Mouse (Mus musculus) midbrain, postnatal 0 days (tissue): ENCODE measurements around the gene Gm10273. TPM values are rescaled to one million over a fixed set of nuclear protein-coding genes. Genes with fewer than 3 reads are reported as not detected.

Experiments used
- ATAC-seq: fragments of 200-750 bp; cut with Nextera tagmentation; 2 replicates; pipeline ENCODE4 v1.8.0; 2017; ENCODE audit warnings: moderate number of reproducible peaks, mild to moderate bottlenecking, moderate TSS enrichment, moderate library complexity; ENCODE audit not compliant: low FRiP score
- DNase-seq: peaks from one replicate; pipeline ENCODE4 v3.0.0-alpha.2; 2015; ENCODE audit warnings: low spot score
- H3K27ac ChIP-seq: fragments of 300-500 bp; sonication (generic); 2 replicates; pipeline ENCODE4 v1.5.1; 2014; ENCODE audit warnings: low read depth, mild to moderate bottlenecking, low read length, mixed read lengths
- H3K27me3 ChIP-seq: fragments of 300-500 bp; sonication (generic); 2 replicates; pipeline ENCODE4 v1.6.1; 2014; ENCODE audit warnings: low read length, control low read depth, mixed read lengths; ENCODE audit not compliant: insufficient read depth
- H3K36me3 ChIP-seq: fragments of 300-500 bp; sonication (generic); 2 replicates; pipeline ENCODE4 v1.6.1; 2014; ENCODE audit warnings: low read length, control low read depth, mixed read lengths; ENCODE audit not compliant: insufficient read depth
- H3K4me1 ChIP-seq: fragments of 300-500 bp; sonication (generic); 2 replicates; pipeline ENCODE4 v1.6.1; 2014; ENCODE audit warnings: mild to moderate bottlenecking, control low read depth, antibody characterized with exemption, low read length, mixed read lengths; ENCODE audit not compliant: insufficient read depth
- H3K4me2 ChIP-seq: fragments of 300-500 bp; sonication (generic); 2 replicates; pipeline ENCODE4 v1.6.1; 2014; ENCODE audit warnings: low read depth, mild to moderate bottlenecking, low read length, mixed read lengths; ENCODE audit not compliant: poor library complexity, severe bottlenecking
- H3K4me3 ChIP-seq: fragments of 300-500 bp; sonication (generic); 2 replicates; pipeline ENCODE4 v1.5.1; 2014; ENCODE audit warnings: low read depth, mild to moderate bottlenecking, low read length, moderate library complexity
- H3K9ac ChIP-seq: fragments of 300-500 bp; sonication (generic); replicated peaks from 2 replicates; pipeline ENCODE4 v1.6.1; 2014; ENCODE audit warnings: mild to moderate bottlenecking, low read length, moderate library complexity, mixed read lengths; ENCODE audit not compliant: poor library complexity, severe bottlenecking
- H3K9me3 ChIP-seq: fragments of 300-500 bp; sonication (generic); 2 replicates; pipeline ENCODE4 v1.6.1; 2016; ENCODE audit warnings: low read length, control low read depth
- CTCF ChIP-seq: IDR thresholded peaks from 2 replicates; pipeline ENCODE4 v1.5.1; 2016; ENCODE audit warnings: antibody characterized with exemption, mild to moderate bottlenecking
- WGBS: fragments of 180-500 bp; shearing (Covaris S2); extraction: QIAGEN DNeasy Blood & Tissue Kit; methylation state at CpG from one replicate; pipeline ENCODE4 v1.1.7; 2014; 5-methylcytosine and 5-hydroxymethylcytosine counted together
- polyA plus RNA-seq: library from polyadenylated mRNA; unstranded; fragments of >200 nt; fragmentation: Nextera tagmentation; extraction: Ambion mirVana; gene quantifications from 2 replicates; pipeline ENCODE4 v1.2.1, GENCODE M21; 2015
- total RNA-seq: library from RNA; depleted of rRNA; stranded (reverse); fragments of >200 nt; gene quantifications from 2 replicates; pipeline ENCODE4 v1.2.3, GENCODE M21; 2014

Gene Gm10273
- total and polyA plus RNA-seq, 2 experiments from 2014 or later, result 4.3 to 7.7 TPM

GRCm38 (mm10) chr10:59355020-59355419 lies 40.4 kb upstream of the Gm10273 start:
- DNase-seq (no peak), ATAC-seq (no peak)
- Histone ChIP-seq H3K27me3 (no peaks in the 10 kb centered on the region), H3K4me3 (no peak overlapping the region), H3K4me2 (no peak overlapping the region), H3K9ac (no peak overlapping the region), H3K27ac (no peak overlapping the region), H3K4me1 (no peaks in the 10 kb centered on the region), H3K9me3 (no peaks in the 10 kb centered on the region), H3K36me3 (peaks cover 31% of the 10 kb centered on the region)
- TF ChIP-seq CTCF, result no peak
- WGBS, result 88% methylated on average over 8 of the region's 8 CpGs

GRCm38 (mm10) chr10:59358744-59359143 lies 36.7 kb upstream of the Gm10273 start:
- TF ChIP-seq CTCF, result peak; percentile 58
- no peaks in the 10 kb centered on the region for H3K4me1 ChIP-seq
- WGBS, result 88% methylated on average over 4 of the region's 4 CpGs

GRCm38 (mm10) chr10:59363208-59363607 lies 32.2 kb upstream of the Gm10273 start:
- no peak for DNase-seq
- Histone ChIP-seq H3K9me3 (no peaks in the 10 kb centered on the region), H3K9ac (no peak overlapping the region), H3K4me3 (no peak overlapping the region), H3K27me3 (no peaks in the 10 kb centered on the region), H3K27ac (no peak overlapping the region), H3K36me3 (peaks cover 35% of the 10 kb centered on the region), H3K4me2 (no peak overlapping the region), H3K4me1 (no peaks in the 10 kb centered on the region)
- no peak for ATAC-seq
- TF ChIP-seq CTCF, result no peak
- 93% methylated on average over 2 of the region's 2 CpGs for WGBS

More at GRCm38 (mm10) chr10:59358744-59359143, 36.7 kb upstream of the Gm10273 start:
- H3K4me2 ChIP-seq, result no peak overlapping the region
- DNase-seq, result peak; percentile 23
- no peak overlapping the region for H3K27ac ChIP-seq
- H3K9ac ChIP-seq, result no peak overlapping the region
- peaks cover 20% of the 10 kb centered on the region; the same call in 1 of the 2 replicates for H3K36me3 ChIP-seq
- H3K4me3 ChIP-seq, result no peak overlapping the region
- H3K9me3 ChIP-seq, result no peaks in the 10 kb centered on the region
- H3K27me3 ChIP-seq, result no peaks in the 10 kb centered on the region
- no peak for ATAC-seq

GRCm38 (mm10) chr10:59364551-59364950 lies 30.9 kb upstream of the Gm10273 start:
- WGBS, result 93% methylated on average over 3 of the region's 3 CpGs
- peaks cover 42% of the 10 kb centered on the region for H3K36me3 ChIP-seq
- H3K4me2 ChIP-seq, result no peak overlapping the region
- no peak overlapping the region for H3K4me3 ChIP-seq
- H3K4me1 ChIP-seq, result no peaks in the 10 kb centered on the region
- no peak overlapping the region for H3K9ac ChIP-seq
- H3K9me3 ChIP-seq, result no peaks in the 10 kb centered on the region
- H3K27me3 ChIP-seq, result no peaks in the 10 kb centered on the region
- H3K27ac ChIP-seq, result no peak overlapping the region
- DNase-seq (no peak), ATAC-seq (no peak)
- TF ChIP-seq CTCF, result no peak

- Histone ChIP-seq H3K36me3 (peaks cover 56% of the 10 kb centered on the region), H3K9ac (no peak overlapping the region), H3K4me3 (no peak overlapping the region), H3K27me3 (no peaks in the 10 kb centered on the region), H3K4me2 (no peak overlapping the region), H3K9me3 (no peaks in the 10 kb centered on the region), H3K4me1 (no peaks in the 10 kb centered on the region), H3K27ac (no peak overlapping the region)
- ATAC-seq (no peak), DNase-seq (no peak)
- 79% methylated on average over 5 of the region's 5 CpGs for WGBS
- TF ChIP-seq CTCF, result no peak
These were observed 29.4 kb upstream of the Gm10273 start for GRCm38 (mm10) chr10:59365804-59366589.

GRCm38 (mm10) chr10:59366746-59367145 lies 28.7 kb upstream of the Gm10273 start:
- Histone ChIP-seq H3K4me1 (no peaks in the 10 kb centered on the region), H3K27ac (no peak overlapping the region), H3K9me3 (no peaks in the 10 kb centered on the region), H3K4me3 (no peak overlapping the region), H3K36me3 (peaks cover 56% of the 10 kb centered on the region), H3K4me2 (no peak overlapping the region), H3K27me3 (no peaks in the 10 kb centered on the region), H3K9ac (no peak overlapping the region)
- 97% methylated on average over 4 of the region's 4 CpGs for WGBS
- TF ChIP-seq CTCF, result no peak
- DNase-seq, result no peak
- no peak for ATAC-seq
